Mouse (Mus musculus) 416B (cell line): Measurements from ENCODE around the gene Olfr830.
"Not testable (repeated sequence)": the region's sequence is repeated elsewhere in the genome, so short reads cannot be mapped to it uniquely, and the experiment has no call there.

Experiments used
- DNase-seq: peaks from one replicate; pipeline ENCODE4 v3.0.0; 2011; ENCODE audit warnings: low read depth

Olfr830 gene

DNA sequence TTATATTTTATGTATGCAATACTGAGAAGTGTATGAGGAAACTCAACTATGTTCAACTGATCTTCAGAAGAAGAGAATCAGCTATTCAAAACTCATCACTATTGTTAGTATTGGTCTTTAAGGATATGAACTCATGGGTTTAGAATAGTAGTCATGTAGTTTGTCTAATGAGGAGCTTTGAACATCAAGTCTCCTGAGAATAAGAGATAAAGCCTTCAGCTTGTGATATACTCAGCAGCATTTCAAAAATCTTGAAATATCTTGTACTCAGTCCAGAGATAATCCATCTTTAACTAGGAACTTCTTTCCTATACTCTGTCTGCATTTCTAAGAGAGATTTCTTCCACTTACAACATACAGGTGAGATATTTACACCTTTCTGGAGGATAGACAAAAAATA, at the start of gene Olfr830:
TSS of gene Olfr830 (plus strand) at position 301 of the 400 bp plus-strand sequence.
- no peak for DNase-seq

DNA sequence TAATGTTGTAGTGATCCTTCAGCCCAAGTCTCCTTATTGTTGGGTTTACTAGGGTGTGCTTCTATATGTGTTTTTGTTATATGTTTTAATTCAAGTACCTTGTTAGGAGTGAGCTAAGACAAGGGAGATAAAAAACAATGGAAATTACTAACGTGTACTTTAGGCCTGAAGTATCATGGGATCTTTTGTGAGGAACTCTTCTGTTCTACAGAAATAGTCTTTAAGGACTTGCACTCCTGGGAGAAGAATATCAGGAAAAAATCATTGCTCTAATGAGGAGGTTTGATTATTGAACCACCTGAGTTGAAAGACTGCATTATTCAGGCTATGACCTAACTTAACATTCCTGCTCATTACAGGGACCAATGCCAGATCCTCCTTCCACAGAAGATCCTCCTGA, 19.9 kb upstream of the Olfr830 start, which contains the start of gene Olfr829:
TSS of gene Olfr829 (plus strand) at position 301 of the 400 bp plus-strand sequence.
- no peak for DNase-seq

- not testable (repeated sequence) for DNase-seq
Observed at GRCm38 (mm10) chr9:18907699-18908098, 33.2 kb downstream of the Olfr830 start.

DNA sequence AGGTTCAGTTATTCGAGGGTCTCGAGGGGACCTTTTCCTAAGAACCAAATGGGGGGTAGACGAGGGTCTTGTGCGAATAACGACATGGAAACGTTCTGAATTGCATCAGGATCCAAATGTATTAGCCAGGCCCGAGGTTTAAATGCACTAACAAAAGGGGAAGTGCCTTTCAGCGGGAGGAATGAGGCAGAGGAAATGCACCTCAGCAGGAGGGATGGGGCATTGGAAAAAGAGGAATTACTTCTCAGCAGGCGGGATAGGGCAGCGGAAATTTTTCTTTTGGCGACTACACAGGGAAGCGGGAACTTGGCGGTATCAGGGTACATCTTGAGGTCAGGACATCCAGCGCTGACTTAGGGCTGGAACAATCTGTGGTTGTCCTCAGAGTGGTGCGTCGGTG, 53.4 kb downstream of the Olfr830 start:
- DNase-seq = not testable (repeated sequence)
